31 mouse cellular contexts compared by ENCODE assay signal in genomic region chr5:143992661-143993060, GRCm38 (mm10). TPM values are rescaled to one million over a fixed set of nuclear protein-coding genes. Genes with fewer than 3 reads are reported as not detected.
DNase-seq lines count a peak whose midpoint lies in the region; ATAC-seq and TF ChIP-seq lines count a peak whose summit lies in the region.
"Had no signal": no experiment of that assay in that cellular context is flagged by ENCODE, and none has a peak within 500 bp of the region (broad histone marks: within the 10 kb centered on the region; RNA-seq: fewer than 3 reads in every experiment).

No protein-coding gene starts in this region.

- peaks cover 100% of the 10 kb centered on the region for H3K36me3 ChIP-seq in heart, embryonic 13.5 days
- peaks cover 34% of the 10 kb centered on the region for H3K36me3 ChIP-seq in lung, postnatal 0 days (ENCODE audit: insufficient read depth, low read length)
- peaks cover 57% of the 10 kb centered on the region for H3K36me3 ChIP-seq in stomach, embryonic 14.5 days (ENCODE audit: control insufficient read depth, insufficient read depth, low read length)
- peaks cover 38% of the 10 kb centered on the region for H3K36me3 ChIP-seq in midbrain, embryonic 16.5 days (ENCODE audit: control insufficient read depth, insufficient read depth, low read length)

- TF ChIP-seq EP300 in lung, postnatal 0 days (IDR thresholded peaks at IDR 0.05): peak; percentile 84

- H3K4me3 ChIP-seq in heart, embryonic 13.5 days: no peak overlapping the region
- H3K4me3 ChIP-seq in lung, postnatal 0 days (ENCODE audit: low read depth, low read length): peak overlapping the region; percentile 32; the same call in 1 of the 2 replicates
- no peak overlapping the region for H3K4me3 ChIP-seq in stomach, embryonic 14.5 days (ENCODE audit: low read depth, low read length)
- H3K4me3 ChIP-seq in midbrain, embryonic 16.5 days (ENCODE audit: low read depth, low read length): no peak overlapping the region
- H3K4me3 ChIP-seq: embryonic facial prominence, embryonic 15.5 days; forebrain, embryonic 15.5 days; heart, embryonic 10.5 days; hindbrain, embryonic 12.5 days; midbrain, embryonic 15.5 days; myocyte; neural tube, embryonic 13.5 days had no signal

- WGBS in heart, embryonic 13.5 days: 76% methylated on average over 10 of the region's 10 CpGs
- 38% methylated on average over 10 of the region's 10 CpGs for WGBS in lung, postnatal 0 days
- 64% methylated on average over 10 of the region's 10 CpGs for WGBS in stomach, embryonic 14.5 days
- 84% methylated on average over 10 of the region's 10 CpGs for WGBS in midbrain, embryonic 16.5 days

- TF ChIP-seq CTCF in lung, postnatal 0 days (IDR thresholded peaks at IDR 0.05): no peak

- DNase-seq in heart, postnatal 10 days: no peak
- peak; percentile 94 for DNase-seq in lung, postnatal 0 days (ENCODE audit: low spot score)
- DNase-seq in ovary, adult 18-20 months (ENCODE audit: low spot score): no peak
- no peak for DNase-seq in urinary bladder, adult 18-20 months (ENCODE audit: low spot score in 2 of 2)
- DNase-seq: cerebellum, adult 9-11 months; heart, postnatal 14 days; kidney, adult 9 months; kidney, postnatal 14 days; layer of hippocampus, postnatal 36 days; right cerebral cortex, adult 18-20 months; right cerebral cortex, postnatal 4 days had no signal

- no peak for ATAC-seq in heart, embryonic 13.5 days (ENCODE audit: extremely low read depth, insufficient number of reproducible peaks, low FRiP score, low TSS enrichment)
- ATAC-seq in lung, postnatal 0 days: peak; percentile 95
- peak; percentile 87 for ATAC-seq in stomach, embryonic 14.5 days (ENCODE audit: insufficient number of reproducible peaks, insufficient read depth, low FRiP score, low read depth)
- no peak for ATAC-seq in midbrain, embryonic 16.5 days
- ATAC-seq: forebrain, embryonic 15.5 days; midbrain, embryonic 15.5 days had no signal

- no peaks in the 10 kb centered on the region for H3K9me3 ChIP-seq in heart, embryonic 13.5 days
- H3K9me3 ChIP-seq in lung, postnatal 0 days (ENCODE audit: low read length): no peaks in the 10 kb centered on the region
- H3K9me3 ChIP-seq in stomach, embryonic 14.5 days (ENCODE audit: control insufficient read depth, low read depth, low read length): no peaks in the 10 kb centered on the region
- no peaks in the 10 kb centered on the region for H3K9me3 ChIP-seq in midbrain, embryonic 16.5 days (replicated peaks; ENCODE audit: control insufficient read depth, low read length, poor library complexity, severe bottlenecking)
- H3K9me3 ChIP-seq: embryonic facial prominence, embryonic 15.5 days; forebrain, embryonic 15.5 days; heart, embryonic 10.5 days; hindbrain, embryonic 12.5 days; midbrain, embryonic 15.5 days; neural tube, embryonic 13.5 days had no signal

- H3K27ac ChIP-seq in heart, embryonic 13.5 days (replicated peaks): no peak overlapping the region; the same call in 1 of the 2 replicates
- H3K27ac ChIP-seq in lung, postnatal 0 days (ENCODE audit: low read length): peak overlapping the region; percentile 86
- no peak overlapping the region for H3K27ac ChIP-seq in stomach, embryonic 14.5 days (ENCODE audit: low read length)
- H3K27ac ChIP-seq in midbrain, embryonic 16.5 days (ENCODE audit: low read length): no peak overlapping the region
- H3K27ac ChIP-seq: embryonic facial prominence, embryonic 15.5 days; forebrain, embryonic 15.5 days; heart, embryonic 10.5 days; hindbrain, embryonic 12.5 days; midbrain, embryonic 15.5 days; neural tube, embryonic 13.5 days had no signal

- peaks cover 19% of the 10 kb centered on the region for H3K4me1 ChIP-seq in heart, embryonic 13.5 days
- no peaks in the 10 kb centered on the region; the same call in 1 of the 2 replicates for H3K4me1 ChIP-seq in lung, postnatal 0 days (ENCODE audit: insufficient read depth, low read depth, low read length)
- H3K4me1 ChIP-seq in stomach, embryonic 14.5 days (ENCODE audit: control insufficient read depth, insufficient read depth, low read length): no peaks in the 10 kb centered on the region
- no peaks in the 10 kb centered on the region for H3K4me1 ChIP-seq in midbrain, embryonic 16.5 days (ENCODE audit: control insufficient read depth, insufficient read depth, low read length)
- H3K4me1 ChIP-seq: embryonic facial prominence, embryonic 15.5 days; forebrain, embryonic 15.5 days; hindbrain, embryonic 12.5 days; midbrain, embryonic 15.5 days had no signal

- no peaks in the 10 kb centered on the region for H3K27me3 ChIP-seq in heart, embryonic 13.5 days (replicated peaks)
- no peaks in the 10 kb centered on the region for H3K27me3 ChIP-seq in lung, postnatal 0 days (replicated peaks; ENCODE audit: insufficient read depth, low read length)
- no peaks in the 10 kb centered on the region for H3K27me3 ChIP-seq in stomach, embryonic 14.5 days (ENCODE audit: control insufficient read depth, insufficient read depth, low read length)
- no peaks in the 10 kb centered on the region for H3K27me3 ChIP-seq in midbrain, embryonic 16.5 days (ENCODE audit: control insufficient read depth, insufficient read depth, low read depth, low read length)
- H3K27me3 ChIP-seq: embryonic facial prominence, embryonic 15.5 days; forebrain, embryonic 15.5 days; hindbrain, embryonic 12.5 days; midbrain, embryonic 15.5 days; neural tube, embryonic 13.5 days had no signal

- intact Hi-C loops in heart, postnatal 10 days (cut with DNase I): no loop called here

- peak overlapping the region; percentile 24; the same call in 1 of the 2 replicates for H3K9ac ChIP-seq in heart, embryonic 13.5 days
- no peak overlapping the region for H3K9ac ChIP-seq in lung, postnatal 0 days (replicated peaks; ENCODE audit: low read depth)
- H3K9ac ChIP-seq in stomach, embryonic 14.5 days (replicated peaks; ENCODE audit: low read depth, low read length): no peak overlapping the region
- no peak overlapping the region for H3K9ac ChIP-seq in midbrain, embryonic 16.5 days (ENCODE audit: low read depth, low read length)
- H3K9ac ChIP-seq: embryonic facial prominence, embryonic 15.5 days; forebrain, embryonic 15.5 days; hindbrain, embryonic 12.5 days; midbrain, embryonic 15.5 days; neural tube, embryonic 13.5 days had no signal

- H3K4me2 ChIP-seq in heart, embryonic 13.5 days: no peak overlapping the region
- H3K4me2 ChIP-seq in lung, postnatal 0 days (replicated peaks; ENCODE audit: low read depth, low read length): peak overlapping the region; percentile 44; the same call in 1 of the 2 replicates
- no peak overlapping the region for H3K4me2 ChIP-seq in stomach, embryonic 14.5 days (replicated peaks; ENCODE audit: low read depth, low read length)
- H3K4me2 ChIP-seq in midbrain, embryonic 16.5 days (ENCODE audit: low read length): no peak overlapping the region
- H3K4me2 ChIP-seq: embryonic facial prominence, embryonic 15.5 days; forebrain, embryonic 15.5 days; hindbrain, embryonic 12.5 days; midbrain, embryonic 15.5 days; neural tube, embryonic 13.5 days had no signal

RNA-seq across cellular contexts. Expression of gene Ccz1, which starts 22.0 kb away (rescaled TPM):
- polyA plus RNA-seq in heart, embryonic 13.5 days (2015; fragmentation: Nextera tagmentation; extraction: Ambion mirVana): 48.1 and 50.9 TPM in 2 replicates
- 10 to 100 TPM; 36.0 to 39.6 TPM for total RNA-seq in heart, postnatal 10 days (2021)
- polyA plus RNA-seq in lung, postnatal 0 days (2015; fragmentation: Nextera tagmentation; extraction: Ambion mirVana): 87.4 and 98.1 TPM in 2 replicates
- polyA plus RNA-seq in stomach, embryonic 14.5 days (2014; fragmentation: Nextera tagmentation; extraction: Ambion mirVana): 78.0 and 80.7 TPM in 2 replicates
- 82.5 and 82.7 TPM in 2 replicates for polyA plus RNA-seq in midbrain, embryonic 16.5 days (2015; fragmentation: Nextera tagmentation; extraction: Ambion mirVana)

RNA-seq across cellular contexts. Expression of gene Ocm, which starts 33.8 kb away (rescaled TPM):
- polyA plus RNA-seq in heart, embryonic 13.5 days (2015; fragmentation: Nextera tagmentation; extraction: Ambion mirVana): not detected in 2 replicates
- total RNA-seq in heart, postnatal 10 days (2021): not detected
- polyA plus RNA-seq in lung, postnatal 0 days (2015; fragmentation: Nextera tagmentation; extraction: Ambion mirVana): 0.72 and 0.95 TPM in 2 replicates
- 0.55 TPM in 1 of 2 replicates, not detected in the other for polyA plus RNA-seq in stomach, embryonic 14.5 days (2014; fragmentation: Nextera tagmentation; extraction: Ambion mirVana)
- not detected in 2 replicates for polyA plus RNA-seq in midbrain, embryonic 16.5 days (2015; fragmentation: Nextera tagmentation; extraction: Ambion mirVana)
- total RNA-seq: adrenal gland, adult 18-20 months; adrenal gland, postnatal 36 days; common myeloid progenitor, adult 5-6 weeks; gastrocnemius, adult 8-10 months; granulocyte monocyte progenitor cell, adult 5-6 weeks; heart, postnatal 14 days; layer of hippocampus, adult 8-10 months; layer of hippocampus, postnatal 36 days; liver, adult 2 months had no signal
- polyA plus RNA-seq: forebrain, embryonic 15.5 days; hindbrain, embryonic 12.5 days; limb, embryonic 11.5 days; liver, adult 2 months; liver, embryonic 16.5 days; midbrain, embryonic 15.5 days; myocyte; neural tube, embryonic 13.5 days; testis, adult 2 months had no signal

RNA-seq across cellular contexts. Expression of gene Rsph10b, which starts 59.8 kb away (rescaled TPM):
- 0.87 and 1.7 TPM in 2 replicates for polyA plus RNA-seq in heart, embryonic 13.5 days (2015; fragmentation: Nextera tagmentation; extraction: Ambion mirVana)
- under 1 TPM; 0.24 to 0.30 TPM for total RNA-seq in heart, postnatal 10 days (2021)
- polyA plus RNA-seq in lung, postnatal 0 days (2015; fragmentation: Nextera tagmentation; extraction: Ambion mirVana): 3.0 and 3.5 TPM in 2 replicates
- 0.60 and 1.4 TPM in 2 replicates for polyA plus RNA-seq in stomach, embryonic 14.5 days (2014; fragmentation: Nextera tagmentation; extraction: Ambion mirVana)
- 3.6 TPM in 2 replicates for polyA plus RNA-seq in midbrain, embryonic 16.5 days (2015; fragmentation: Nextera tagmentation; extraction: Ambion mirVana)
- total RNA-seq: common myeloid progenitor, adult 5-6 weeks; granulocyte monocyte progenitor cell, adult 5-6 weeks; liver, adult 2 months had no signal
- polyA plus RNA-seq: liver, adult 2 months; myocyte had no signal

Comparison
In these comparisons a context has a peak if more than half of its experiments do, and no peak if none do; other contexts are left out.
1. ATAC-seq: peak in lung, postnatal 0 days (single experiment) and stomach, embryonic 14.5 days (single experiment); none in heart, embryonic 13.5 days (single experiment) and midbrain, embryonic 16.5 days (single experiment).